Mouse (Mus musculus): ENCODE data around the gene Sgk2. TPM values are rescaled to one million over a fixed set of nuclear protein-coding genes. Genes with fewer than 3 reads are reported as not detected.
A peak's percentile ranks its signal among the peaks of the same experiment; 100 is the strongest.

Sgk2 gene
- polyA plus RNA-seq, 1 experiment from 2014 or later, result not detected

- ATAC-seq (ENCODE audit: insufficient read depth, low FRiP score, low TSS enrichment), result no peak
These were observed 12.6 kb downstream of the Sgk2 start for GRCm38 (mm10) chr2:162999744-163000143.

GRCm38 (mm10) chr2:163001071-163001470, 13.9 kb downstream of the Sgk2 start:
- Histone ChIP-seq H3K36me3 (ENCODE audit: control insufficient read depth, insufficient read depth, low read length) (no peaks in the 10 kb centered on the region), H3K9me3 (ENCODE audit: control insufficient read depth, low read length) (no peaks in the 10 kb centered on the region)
- WGBS, result 83% methylated on average over 1 of the region's 1 CpGs

More at GRCm38 (mm10) chr2:162999744-163000143, 12.6 kb downstream of the Sgk2 start:
- Histone ChIP-seq H3K4me2 (ENCODE audit: low read depth) (no peak overlapping the region), H3K4me1 (ENCODE audit: control insufficient read depth, insufficient read depth, low read length) (no peaks in the 10 kb centered on the region), H3K27ac (ENCODE audit: low read depth, low read length) (no peak overlapping the region), H3K9ac (ENCODE audit: low read length) (no peak overlapping the region), H3K36me3 (ENCODE audit: control insufficient read depth, insufficient read depth, low read length) (no peaks in the 10 kb centered on the region), H3K27me3 (ENCODE audit: control insufficient read depth, insufficient read depth, low read length) (no peaks in the 10 kb centered on the region), H3K9me3 (ENCODE audit: control insufficient read depth, low read length) (no peaks in the 10 kb centered on the region), H3K4me3 (ENCODE audit: low read depth, low read length) (no peak overlapping the region)
- 27% methylated on average over 3 of the region's 3 CpGs for WGBS
- DNase-seq (ENCODE audit: low spot score), result peak; percentile 44

DNA sequence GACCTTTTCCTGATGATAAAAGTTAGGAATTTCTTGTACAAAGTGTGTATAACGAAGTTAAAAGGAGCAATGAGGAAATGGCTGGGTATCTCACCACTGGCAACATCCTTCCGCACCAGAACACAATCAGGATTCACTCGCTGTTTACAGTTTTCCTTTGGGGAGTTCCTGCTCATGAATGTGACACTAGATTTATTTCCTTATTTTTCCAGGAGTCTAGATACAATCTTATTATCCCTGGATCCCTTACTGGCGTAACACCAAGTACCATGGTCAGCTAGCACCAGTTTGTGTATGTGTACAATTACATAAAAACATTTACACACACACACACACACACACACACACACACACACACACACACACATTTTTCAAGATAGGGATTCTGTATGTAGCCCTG, 20.2 kb downstream of the Sgk2 start:
- 79% methylated on average over 4 of the region's 4 CpGs for WGBS
- Histone ChIP-seq H3K4me1 (ENCODE audit: control insufficient read depth, insufficient read depth, low read length) (no peaks in the 10 kb centered on the region), H3K36me3 (ENCODE audit: control insufficient read depth, insufficient read depth, low read length) (no peaks in the 10 kb centered on the region), H3K4me2 (ENCODE audit: low read depth) (no peak overlapping the region), H3K4me3 (ENCODE audit: low read depth, low read length) (no peak overlapping the region), H3K27me3 (ENCODE audit: control insufficient read depth, insufficient read depth, low read length) (no peaks in the 10 kb centered on the region), H3K9me3 (ENCODE audit: control insufficient read depth, low read length) (no peaks in the 10 kb centered on the region), H3K9ac (ENCODE audit: low read length) (no peak overlapping the region), H3K27ac (ENCODE audit: low read depth, low read length) (no peak overlapping the region)
- DNase-seq (ENCODE audit: low spot score), result no peak
- ATAC-seq (ENCODE audit: insufficient read depth, low FRiP score, low TSS enrichment), result no peak

More at GRCm38 (mm10) chr2:163001071-163001470, 13.9 kb downstream of the Sgk2 start:
- Histone ChIP-seq H3K27ac (ENCODE audit: low read depth, low read length) (no peak overlapping the region), H3K27me3 (ENCODE audit: control insufficient read depth, insufficient read depth, low read length) (no peaks in the 10 kb centered on the region), H3K4me2 (ENCODE audit: low read depth) (no peak overlapping the region), H3K4me3 (ENCODE audit: low read depth, low read length) (no peak overlapping the region), H3K4me1 (ENCODE audit: control insufficient read depth, insufficient read depth, low read length) (no peaks in the 10 kb centered on the region), H3K9ac (ENCODE audit: low read length) (no peak overlapping the region)
- no peak for ATAC-seq (ENCODE audit: insufficient read depth, low FRiP score, low TSS enrichment)
- no peak for DNase-seq (ENCODE audit: low spot score)

DNA sequence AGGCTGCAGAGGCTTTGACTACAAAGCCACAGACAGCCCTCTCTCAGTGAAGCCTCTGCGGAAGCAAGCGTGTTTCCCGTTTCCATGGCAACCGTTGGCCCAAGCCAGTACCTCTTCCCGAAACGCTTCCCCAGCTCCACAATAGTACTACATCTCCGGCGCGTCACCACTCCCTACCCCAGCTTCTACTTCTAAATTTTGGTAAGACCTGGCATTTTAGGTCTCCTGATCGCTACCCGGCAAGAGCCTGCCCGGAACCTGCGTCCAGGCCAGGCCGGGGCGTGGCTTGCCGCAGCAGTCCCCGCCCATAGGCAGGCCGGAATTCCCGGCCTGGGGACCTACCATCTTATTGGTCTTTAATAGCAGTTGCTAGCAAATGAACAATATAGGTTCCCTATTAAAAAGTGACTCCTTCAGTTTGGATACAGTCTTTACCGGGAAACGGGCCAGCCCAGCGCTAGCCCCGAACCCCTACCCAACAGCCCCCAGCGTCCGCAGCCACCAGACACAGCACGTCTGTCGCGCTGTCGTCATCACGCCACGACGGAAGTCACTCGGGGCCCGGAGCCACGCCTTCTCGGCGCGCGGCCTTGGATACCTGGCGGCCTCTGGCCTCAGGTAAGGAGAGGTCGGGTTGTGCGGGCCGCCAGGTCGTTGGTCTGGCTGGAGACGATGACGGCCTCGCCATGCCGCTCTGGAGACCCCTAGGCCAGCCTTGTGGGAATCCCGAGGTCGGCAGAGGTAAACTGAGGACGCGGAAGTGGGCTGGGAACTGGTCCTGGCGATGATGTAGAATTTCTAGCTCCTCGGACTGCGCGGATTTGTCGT, 30.0 kb downstream of the Sgk2 start, which contains the start of gene Ift52:
TSS of gene Ift52 (plus strand) at position 439 of the 828 bp plus-strand sequence.
- Histone ChIP-seq H3K9me3 (ENCODE audit: control insufficient read depth, low read length) (no peaks in the 10 kb centered on the region), H3K27ac (ENCODE audit: low read depth, low read length) (no peak within 1 kb of the TSS), H3K9ac (ENCODE audit: low read length) (peak within 1 kb of the TSS; percentile 78), H3K4me2 (ENCODE audit: low read depth) (peak within 1 kb of the TSS; percentile 52), H3K36me3 (ENCODE audit: control insufficient read depth, insufficient read depth, low read length) (no peaks in the 10 kb centered on the region), H3K4me1 (ENCODE audit: control insufficient read depth, insufficient read depth, low read length) (peaks cover 2% of the 10 kb centered on the region), H3K4me3 (ENCODE audit: low read depth, low read length) (peak within 1 kb of the TSS; percentile 91), H3K27me3 (ENCODE audit: control insufficient read depth, insufficient read depth, low read length) (no peaks in the 10 kb centered on the region)
- ATAC-seq (ENCODE audit: insufficient read depth, low FRiP score, low TSS enrichment) (peak; percentile 95), DNase-seq (ENCODE audit: low spot score) (peak; percentile 91)
- under 1% methylated on average over 57 of the region's 57 CpGs for WGBS

DNA sequence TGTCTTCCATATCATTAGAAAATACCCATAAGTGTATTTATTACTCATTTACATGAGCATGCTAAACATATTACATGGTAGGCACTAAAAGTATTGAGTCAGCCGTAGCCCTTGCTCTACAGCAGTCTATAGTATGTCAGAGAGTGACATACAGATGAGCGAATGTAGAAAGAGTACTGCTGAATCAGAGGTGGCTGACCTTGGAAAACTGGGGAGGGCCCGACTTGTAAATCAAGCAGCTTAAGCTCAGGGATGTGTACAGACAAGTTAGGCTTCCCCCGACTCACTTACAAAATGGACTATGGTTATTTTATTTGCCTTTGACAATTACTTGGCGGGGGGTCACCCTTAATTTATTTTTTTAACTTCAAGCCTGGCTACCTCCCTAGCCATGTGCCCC, 44.2 kb downstream of the Sgk2 start:
- Histone ChIP-seq H3K27ac (ENCODE audit: low read depth, low read length) (no peak overlapping the region), H3K9ac (ENCODE audit: low read length) (no peak overlapping the region), H3K9me3 (ENCODE audit: control insufficient read depth, low read length) (no peaks in the 10 kb centered on the region), H3K4me1 (ENCODE audit: control insufficient read depth, insufficient read depth, low read length) (no peaks in the 10 kb centered on the region), H3K4me2 (ENCODE audit: low read depth) (no peak overlapping the region), H3K36me3 (ENCODE audit: control insufficient read depth, insufficient read depth, low read length) (peaks cover 7% of the 10 kb centered on the region), H3K27me3 (ENCODE audit: control insufficient read depth, insufficient read depth, low read length) (no peaks in the 10 kb centered on the region), H3K4me3 (ENCODE audit: low read depth, low read length) (no peak overlapping the region)
- no peak for ATAC-seq (ENCODE audit: insufficient read depth, low FRiP score, low TSS enrichment)
- WGBS, result 88% methylated on average over 5 of the region's 5 CpGs
- no peak for DNase-seq (ENCODE audit: low spot score)

GRCm38 (mm10) chr2:163031757-163032156, 44.6 kb downstream of the Sgk2 start:
- H3K4me1 ChIP-seq (ENCODE audit: control insufficient read depth, insufficient read depth, low read length), result no peaks in the 10 kb centered on the region
- no peak overlapping the region for H3K4me2 ChIP-seq (ENCODE audit: low read depth)
- 79% methylated on average over 2 of the region's 2 CpGs for WGBS
- H3K9ac ChIP-seq (ENCODE audit: low read length), result no peak overlapping the region
- H3K27me3 ChIP-seq (ENCODE audit: control insufficient read depth, insufficient read depth, low read length), result no peaks in the 10 kb centered on the region
- H3K36me3 ChIP-seq (ENCODE audit: control insufficient read depth, insufficient read depth, low read length), result peaks cover 7% of the 10 kb centered on the region
- H3K4me3 ChIP-seq (ENCODE audit: low read depth, low read length), result no peak overlapping the region
- H3K27ac ChIP-seq (ENCODE audit: low read depth, low read length), result no peak overlapping the region
- ATAC-seq (ENCODE audit: insufficient read depth, low FRiP score, low TSS enrichment), result no peak
- no peaks in the 10 kb centered on the region for H3K9me3 ChIP-seq (ENCODE audit: control insufficient read depth, low read length)
- DNase-seq (ENCODE audit: low spot score), result no peak

- Histone ChIP-seq H3K36me3 (ENCODE audit: control insufficient read depth, insufficient read depth, low read length) (peaks cover 7% of the 10 kb centered on the region), H3K4me3 (ENCODE audit: low read depth, low read length) (no peak overlapping the region), H3K27ac (ENCODE audit: low read depth, low read length) (no peak overlapping the region), H3K27me3 (ENCODE audit: control insufficient read depth, insufficient read depth, low read length) (no peaks in the 10 kb centered on the region), H3K9ac (ENCODE audit: low read length) (no peak overlapping the region), H3K4me2 (ENCODE audit: low read depth) (no peak overlapping the region), H3K4me1 (ENCODE audit: control insufficient read depth, insufficient read depth, low read length) (no peaks in the 10 kb centered on the region), H3K9me3 (ENCODE audit: control insufficient read depth, low read length) (no peaks in the 10 kb centered on the region)
- DNase-seq (ENCODE audit: low spot score), result no peak
- 57% methylated on average over 4 of the region's 4 CpGs for WGBS
- ATAC-seq (ENCODE audit: insufficient read depth, low FRiP score, low TSS enrichment), result no peak
These were observed 45.5 kb downstream of the Sgk2 start for GRCm38 (mm10) chr2:163032622-163033021.

- Histone ChIP-seq H3K9ac (ENCODE audit: low read length) (no peak overlapping the region), H3K9me3 (ENCODE audit: control insufficient read depth, low read length) (no peaks in the 10 kb centered on the region), H3K27ac (ENCODE audit: low read depth, low read length) (no peak overlapping the region), H3K36me3 (ENCODE audit: control insufficient read depth, insufficient read depth, low read length) (peaks cover 10% of the 10 kb centered on the region), H3K4me3 (ENCODE audit: low read depth, low read length) (no peak overlapping the region), H3K4me2 (ENCODE audit: low read depth) (no peak overlapping the region), H3K27me3 (ENCODE audit: control insufficient read depth, insufficient read depth, low read length) (no peaks in the 10 kb centered on the region), H3K4me1 (ENCODE audit: control insufficient read depth, insufficient read depth, low read length) (no peaks in the 10 kb centered on the region)
- 91% methylated on average over 7 of the region's 7 CpGs for WGBS
- no peak for DNase-seq (ENCODE audit: low spot score)
- ATAC-seq (ENCODE audit: insufficient read depth, low FRiP score, low TSS enrichment), result no peak
These were observed 52.8 kb downstream of the Sgk2 start for GRCm38 (mm10) chr2:163039940-163040339.

DNA sequence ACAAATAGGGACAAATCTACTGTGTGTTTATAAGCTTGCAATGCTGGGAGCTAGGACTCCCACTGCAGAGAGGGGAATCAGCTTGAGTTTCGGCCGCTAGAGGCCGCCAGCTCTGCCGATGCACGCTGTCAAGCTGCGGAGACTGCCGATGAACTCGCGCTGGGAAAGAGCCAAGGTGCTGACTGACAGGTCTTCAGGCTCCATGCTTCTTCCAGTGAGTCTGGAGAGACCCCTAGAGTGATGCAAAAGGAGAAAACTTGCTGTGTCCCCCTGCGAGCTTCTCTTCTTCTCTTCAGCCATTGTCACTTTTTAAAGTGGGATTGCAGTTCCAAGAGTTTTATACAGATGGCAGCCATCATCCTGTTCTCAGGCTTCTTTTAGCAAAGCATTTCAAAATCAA, 61.0 kb downstream of the Sgk2 start:
- H3K27ac ChIP-seq (ENCODE audit: low read depth, low read length), result no peak overlapping the region
- no peak overlapping the region for H3K4me2 ChIP-seq (ENCODE audit: low read depth)
- H3K4me3 ChIP-seq (ENCODE audit: low read depth, low read length), result no peak overlapping the region
- H3K9me3 ChIP-seq (ENCODE audit: control insufficient read depth, low read length), result no peaks in the 10 kb centered on the region
- peak; percentile 80 for DNase-seq (ENCODE audit: low spot score)
- no peak overlapping the region for H3K9ac ChIP-seq (ENCODE audit: low read length)
- no peaks in the 10 kb centered on the region for H3K27me3 ChIP-seq (ENCODE audit: control insufficient read depth, insufficient read depth, low read length)
- WGBS, result 5% methylated on average over 10 of the region's 10 CpGs
- H3K4me1 ChIP-seq (ENCODE audit: control insufficient read depth, insufficient read depth, low read length), result no peaks in the 10 kb centered on the region
- no peak for ATAC-seq (ENCODE audit: insufficient read depth, low FRiP score, low TSS enrichment)
- peaks cover 4% of the 10 kb centered on the region for H3K36me3 ChIP-seq (ENCODE audit: control insufficient read depth, insufficient read depth, low read length)
